Mouse (Mus musculus) mouse trophoblast stem cell (cell line): ENCODE measurements at regions not wholly inside any gene's neighbourhood (a gene's known extent, or its start where the extent isn't known, plus 50 kb on each side); places are given as distances from the start of the nearest gene placed in this dataset.

Source experiments
- in situ Hi-C, 2 experiments: fragments of 300-500 bp; cut with MseI, MboI; formaldehyde crosslinking; loops; 2 replicates in 1 of 2; 3 replicates in 1 of 2; pipeline ENCODE4 v1.15.1; 2025

DNA sequence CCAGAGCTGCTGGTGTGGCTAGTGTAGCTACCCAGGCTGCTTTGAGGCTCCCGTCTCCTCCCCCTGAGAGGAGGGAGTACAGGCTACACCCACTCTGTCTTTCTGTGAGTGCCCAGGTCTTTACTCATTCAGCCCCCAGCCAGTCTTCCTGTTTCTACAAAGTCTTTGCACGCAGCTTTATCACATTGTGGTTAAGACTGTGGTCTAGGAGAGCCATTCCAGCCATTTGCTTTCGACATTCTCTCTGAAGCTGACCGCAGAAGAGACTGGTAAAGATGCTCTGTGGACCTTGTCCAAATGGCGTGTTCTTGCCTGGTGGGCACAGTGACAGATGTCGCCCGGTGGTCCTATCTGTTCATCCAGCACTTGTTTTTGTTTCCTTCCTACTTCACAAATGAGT lies 62.0 kb downstream of the Tpra1 start:
- in situ Hi-C loops, result no loop called here

DNA sequence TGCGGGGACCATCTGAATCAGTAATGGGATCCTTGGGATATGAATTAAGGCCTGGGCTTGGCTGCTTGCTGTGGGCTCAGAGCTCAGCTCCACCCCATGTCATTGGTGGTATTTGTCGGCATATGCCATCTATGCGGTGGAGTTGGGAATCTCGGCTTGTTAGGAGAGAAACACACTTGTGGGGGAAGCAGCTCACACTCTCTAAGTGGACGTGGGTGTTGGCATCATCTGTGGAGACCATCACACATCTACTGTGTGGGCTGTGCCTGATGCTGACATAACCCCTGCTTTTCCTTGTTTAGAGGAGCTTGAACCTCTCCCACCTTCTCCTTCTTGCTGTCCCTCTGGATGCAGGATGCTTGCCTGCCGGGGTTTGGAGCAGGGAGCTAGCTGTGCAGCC lies 62.9 kb downstream of the Tpra1 start:
- in situ Hi-C loops, result no loop called here

DNA sequence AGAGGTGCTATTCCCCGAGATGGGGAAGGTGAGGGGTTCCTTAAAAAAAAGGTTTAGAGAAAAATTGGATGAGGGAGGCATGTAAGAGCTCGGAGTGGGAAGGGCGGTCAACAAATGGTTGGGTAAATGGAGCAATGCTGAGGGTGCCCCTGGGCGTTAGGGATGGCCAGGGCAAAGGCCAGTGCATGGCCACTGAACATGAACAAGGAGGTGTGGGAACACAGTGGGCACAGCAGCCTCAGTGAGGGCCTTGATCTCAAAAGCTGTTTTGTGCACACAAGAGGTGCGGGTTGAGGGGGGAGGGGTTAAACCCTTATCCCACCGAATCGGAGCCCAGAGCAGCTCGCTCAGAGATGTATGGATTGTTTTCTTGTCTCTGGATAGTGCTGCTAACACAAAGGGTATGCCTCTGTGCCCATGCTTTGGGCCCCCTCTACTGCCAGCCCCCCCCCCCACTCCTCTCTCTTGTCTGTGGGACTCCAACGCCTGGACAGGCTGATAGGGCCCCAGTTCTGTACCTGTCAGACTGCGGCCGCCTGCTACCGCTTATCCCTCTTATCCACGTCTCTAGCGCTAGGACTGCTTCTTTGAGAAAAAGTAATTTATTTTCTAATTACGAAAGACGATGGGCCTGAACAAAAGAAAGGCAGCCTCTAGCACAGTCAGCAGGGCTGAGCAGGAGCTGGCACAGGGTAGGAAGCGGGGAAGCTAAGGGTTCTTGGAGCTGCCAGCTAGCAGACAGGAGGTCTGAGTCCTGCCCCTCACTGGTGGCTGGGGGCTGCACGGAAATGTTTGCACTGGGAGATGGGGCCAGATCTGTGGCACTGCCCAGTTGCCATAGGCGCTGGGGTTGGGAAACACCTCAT lies 63.5 kb downstream of the Tpra1 start:
- in situ Hi-C loops, result no loop called here

DNA sequence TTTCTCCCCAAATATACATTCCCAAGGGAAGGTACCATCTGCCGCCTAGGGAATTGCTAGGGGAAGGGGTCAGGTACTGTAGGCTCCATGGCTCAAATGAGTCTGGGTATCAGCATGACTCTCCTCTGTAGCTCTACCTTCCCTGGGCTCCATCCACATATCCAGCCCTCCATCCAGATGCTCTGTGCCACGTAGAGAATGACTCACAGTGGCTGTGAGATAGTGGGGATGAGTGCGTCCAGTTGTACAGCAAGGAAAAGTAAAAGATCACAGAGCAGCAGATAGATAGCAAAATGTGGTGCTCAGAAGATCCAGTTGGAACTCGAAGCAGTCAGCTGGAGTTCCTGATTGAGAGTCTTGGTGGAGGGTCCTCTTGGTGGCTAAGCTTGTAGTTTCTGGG lies 64.5 kb downstream of the Tpra1 start:
- in situ Hi-C loops, result no loop called here

DNA sequence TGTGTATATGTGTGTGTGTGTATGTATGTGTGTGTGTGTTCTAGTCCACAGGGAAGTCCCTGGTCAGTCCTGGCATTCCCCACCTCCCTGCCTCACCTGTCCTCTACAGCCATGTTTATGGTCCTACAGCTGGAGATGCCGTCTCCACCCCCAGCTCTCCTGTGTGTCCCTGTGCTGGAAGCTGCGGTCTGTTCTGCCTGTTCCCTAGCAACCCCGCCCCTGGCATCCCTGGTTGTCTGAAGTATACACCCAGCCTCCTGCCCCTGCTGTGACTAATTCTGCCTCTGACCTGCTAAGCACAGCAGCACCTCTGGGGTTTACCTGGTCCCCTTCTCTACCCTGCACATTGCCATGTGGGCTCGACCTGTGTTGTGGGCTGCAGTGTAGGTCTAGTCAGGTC lies 66.8 kb downstream of the Tpra1 start:
- in situ Hi-C loops, result no loop called here

DNA sequence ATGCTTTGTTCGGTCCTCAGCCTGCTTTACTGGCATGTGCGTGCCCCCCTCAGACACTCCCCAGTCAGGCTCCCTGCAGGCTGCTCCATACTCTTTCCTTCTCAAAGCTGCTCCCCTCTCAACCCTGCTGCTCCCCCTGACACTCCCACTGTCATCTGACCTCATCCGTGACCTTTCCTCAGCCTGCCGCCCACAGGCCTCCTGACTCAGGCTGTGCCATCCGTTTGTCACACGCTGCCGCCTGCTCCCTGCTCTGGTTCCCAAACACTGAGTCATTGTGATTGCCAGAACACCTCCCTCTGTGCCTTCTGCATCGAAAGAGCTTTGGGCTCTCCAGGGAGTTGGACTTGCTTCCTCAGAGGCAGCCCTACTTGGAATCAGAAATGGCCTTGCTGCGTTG lies 69.7 kb downstream of the Tpra1 start:
- in situ Hi-C loops, result no loop called here

DNA sequence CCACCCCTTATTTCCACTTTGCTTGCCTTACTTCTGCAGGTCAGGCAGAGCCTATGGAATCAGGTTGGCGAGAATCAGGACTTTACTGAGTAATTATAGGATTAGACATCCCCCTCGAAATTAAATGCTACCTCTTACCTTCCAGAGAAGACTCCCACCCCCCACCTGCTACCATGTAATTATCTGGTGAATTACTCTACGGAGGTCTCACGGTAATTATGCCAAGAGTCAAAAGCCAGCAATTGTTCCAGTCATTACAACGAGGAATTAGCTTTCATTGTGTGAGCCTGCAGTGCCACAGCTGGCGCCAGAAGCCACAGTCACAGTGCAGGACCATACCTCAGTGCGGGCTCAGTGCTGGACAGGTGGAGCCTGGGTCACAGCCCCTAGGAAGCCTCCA lies 72.4 kb downstream of the Tpra1 start:
- in situ Hi-C loops, result no loop called here

DNA sequence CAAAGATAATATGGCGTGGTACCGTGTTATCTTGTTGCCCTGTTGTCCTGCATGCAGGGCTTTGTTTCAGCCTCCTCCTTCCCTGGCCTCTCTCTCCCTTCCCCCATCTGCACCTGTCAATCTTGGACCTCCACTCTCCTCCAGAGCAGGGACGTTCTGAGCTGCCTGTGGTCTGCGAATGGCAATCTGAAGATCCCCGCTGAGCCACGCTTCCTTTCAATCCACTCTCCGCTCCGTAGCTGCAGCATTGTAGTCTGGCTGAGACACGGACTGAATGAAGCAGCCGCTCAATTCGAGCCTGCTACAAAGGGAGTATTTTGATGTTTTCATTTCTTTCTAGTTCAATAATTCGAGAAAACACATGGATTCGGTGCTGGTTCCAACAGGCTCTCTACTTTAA lies 74.5 kb downstream of the Tpra1 start:
- in situ Hi-C loops, result no loop called here

DNA sequence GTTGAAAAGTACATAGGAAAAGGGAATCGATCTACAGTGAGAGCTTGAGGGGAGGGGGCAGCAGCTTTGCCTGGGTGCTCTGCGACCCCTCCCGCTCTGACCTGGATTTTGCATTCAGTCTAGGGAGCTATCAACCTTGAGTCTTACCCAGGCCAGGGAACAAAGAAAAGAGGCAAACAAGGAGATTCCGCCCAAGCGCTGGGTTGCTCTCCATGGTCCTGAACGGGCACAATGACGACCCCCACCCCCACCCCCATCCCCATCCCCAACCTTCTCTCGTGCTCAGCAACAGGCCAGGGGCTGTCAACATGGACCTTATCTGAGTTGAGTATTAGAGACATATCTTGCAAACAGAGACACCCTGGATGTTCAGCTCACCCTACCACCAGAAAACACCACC lies 74.9 kb downstream of the Tpra1 start:
- in situ Hi-C loops, result no loop called here

DNA sequence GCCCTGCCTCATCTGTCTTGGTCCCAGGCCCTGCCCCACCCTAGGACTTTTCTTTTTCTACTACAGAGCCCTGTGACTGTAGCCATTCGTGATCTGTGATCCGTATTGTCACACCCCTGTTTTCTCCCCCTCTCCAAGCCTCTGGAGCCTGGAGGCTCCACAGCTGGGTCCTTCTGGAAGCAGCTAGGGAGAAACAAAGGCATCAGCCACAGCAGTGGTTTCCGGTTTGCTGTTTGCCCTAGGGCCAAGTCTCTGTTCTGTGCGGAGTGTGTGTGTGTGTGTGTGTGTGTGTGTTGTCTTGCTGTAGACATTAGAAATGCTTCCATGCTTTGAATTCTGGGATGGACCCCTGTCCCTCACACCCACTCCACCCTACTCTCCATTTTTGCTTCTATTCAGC lies 76.9 kb downstream of the Tpra1 start:
- in situ Hi-C loops, result no loop called here

DNA sequence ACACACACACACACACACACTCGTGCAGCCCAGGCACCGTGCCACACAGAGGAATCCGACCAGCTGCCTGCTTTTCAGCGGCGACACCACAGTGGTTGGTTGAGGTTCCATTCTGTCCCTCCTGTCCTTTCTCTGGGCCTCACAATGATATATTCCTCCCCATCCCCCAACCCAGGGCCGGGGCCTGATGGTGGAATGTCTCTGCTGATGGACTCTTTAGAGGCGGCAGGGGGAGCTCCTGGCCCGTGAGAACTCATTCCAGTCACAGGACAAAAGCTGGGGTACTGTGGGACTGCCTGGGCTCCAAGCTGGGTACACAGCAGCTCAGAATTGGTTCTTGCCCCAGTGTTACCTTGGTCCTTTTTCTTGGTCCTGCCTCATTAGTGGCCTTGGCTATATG lies 78.1 kb downstream of the Tpra1 start:
- in situ Hi-C loops, result no loop called here

DNA sequence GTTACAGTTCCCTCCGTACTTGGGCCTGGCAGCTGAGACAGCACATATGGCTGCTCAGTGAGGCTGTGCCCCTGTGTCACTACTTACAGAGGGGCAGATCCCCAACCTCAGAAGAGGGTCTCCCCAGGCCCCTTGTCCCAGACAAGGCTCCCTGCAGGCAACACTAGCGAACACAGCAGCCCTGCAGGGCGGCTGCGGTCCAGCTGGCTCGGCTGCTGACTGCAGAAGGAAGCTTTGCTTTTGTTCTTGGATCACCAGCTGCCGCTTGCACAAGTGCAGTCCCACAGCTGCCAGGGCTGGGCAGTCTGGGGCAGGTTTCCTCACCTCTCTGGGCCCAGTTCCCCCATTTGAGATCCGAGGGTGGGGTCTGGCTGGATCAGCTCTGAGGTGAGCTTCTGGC lies 79.5 kb downstream of the Tpra1 start:
- in situ Hi-C loops, result no loop called here

DNA sequence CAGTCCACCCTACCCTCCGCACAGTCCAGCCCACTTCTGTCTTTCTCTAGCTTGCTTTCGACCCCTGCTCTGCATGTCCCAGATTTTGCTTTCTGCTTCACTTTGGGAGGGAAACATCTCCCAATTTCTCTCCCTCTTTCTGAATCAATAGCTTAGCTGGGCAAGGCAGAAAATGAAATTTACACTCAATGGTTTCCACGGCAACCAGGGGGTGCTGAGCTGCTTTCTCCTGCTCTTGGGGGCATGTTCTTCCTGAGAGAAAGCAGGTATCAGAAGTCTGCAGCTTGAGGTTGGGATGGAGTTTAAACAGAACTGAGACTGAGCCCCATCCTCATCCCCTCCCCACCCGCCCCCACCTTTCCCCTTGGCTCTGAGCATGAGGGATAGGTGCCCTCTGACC lies 82.1 kb downstream of the Tpra1 start:
- in situ Hi-C loops, result no loop called here

DNA sequence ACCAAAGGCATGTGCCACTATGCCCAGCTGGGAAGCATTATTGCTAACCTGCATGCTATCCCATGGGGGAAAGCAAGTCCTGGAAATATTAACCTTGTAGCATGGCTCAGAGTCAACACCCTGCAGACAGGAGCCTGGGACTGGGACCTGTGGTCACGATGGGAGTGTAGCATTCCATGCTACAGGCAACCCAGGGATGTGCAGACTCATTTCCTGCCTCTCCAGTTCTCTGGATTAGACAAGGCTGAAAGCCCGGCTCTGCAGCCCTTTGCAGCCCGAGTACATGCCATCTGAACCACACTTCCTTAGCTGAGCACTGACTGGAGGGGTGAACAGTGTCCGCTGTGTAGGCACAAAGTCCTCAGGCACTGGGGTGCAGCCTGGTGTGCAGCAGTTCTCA lies 82.8 kb downstream of the Tpra1 start:
- in situ Hi-C loops, result no loop called here

DNA sequence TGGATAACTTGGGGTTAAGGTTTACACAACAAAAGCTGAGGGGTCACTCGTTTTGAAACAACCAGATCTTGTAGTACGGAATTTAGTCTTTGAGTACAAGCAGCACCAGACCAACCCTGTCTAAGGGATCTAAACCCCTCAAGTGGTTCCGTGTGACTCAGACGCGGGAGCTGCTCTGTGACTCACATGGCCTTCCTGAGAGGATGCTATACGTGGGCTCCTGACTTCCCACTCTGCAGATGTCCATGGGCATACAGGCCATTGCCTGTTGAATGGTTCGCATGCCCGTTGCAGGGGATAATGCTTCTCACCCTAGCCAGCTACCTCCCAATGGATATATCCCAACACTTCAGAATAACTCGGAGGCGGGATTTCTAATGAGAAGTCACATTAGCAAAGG lies 86.5 kb downstream of the Tpra1 start:
- in situ Hi-C loops, result no loop called here

DNA sequence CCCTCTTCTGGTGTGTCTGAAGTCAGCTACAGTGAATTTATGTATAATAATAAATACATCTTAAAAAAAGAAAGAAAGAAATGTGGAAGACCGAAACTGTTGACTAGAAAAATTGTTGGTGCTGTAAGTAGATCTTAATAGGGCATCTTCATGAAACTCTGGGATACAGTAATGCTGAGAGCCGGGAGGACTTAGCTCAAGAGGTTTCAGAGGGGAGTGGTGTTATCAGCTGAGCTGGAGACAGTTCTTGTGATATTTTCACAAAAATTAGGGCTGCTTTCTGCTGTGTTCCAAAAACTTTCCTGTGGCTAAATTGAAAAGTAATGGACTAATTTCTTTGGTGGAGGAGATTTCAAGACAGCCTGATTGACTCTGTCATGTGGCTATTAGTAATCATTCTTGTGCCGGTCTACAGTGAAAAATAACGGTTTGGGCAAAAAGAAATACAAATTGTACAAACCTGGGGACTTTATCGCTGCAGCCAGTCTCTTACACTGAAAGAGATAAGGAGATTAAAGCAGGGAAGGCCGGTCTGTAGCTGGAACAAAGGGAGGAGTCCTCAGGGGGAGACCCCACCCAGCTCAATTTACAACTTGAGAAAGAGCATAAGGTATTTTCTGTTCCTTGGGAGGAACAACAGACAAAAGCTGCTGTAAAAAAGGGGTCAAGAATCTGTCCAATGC lies 87.7 kb downstream of the Tpra1 start:
- in situ Hi-C loops, result no loop called here

DNA sequence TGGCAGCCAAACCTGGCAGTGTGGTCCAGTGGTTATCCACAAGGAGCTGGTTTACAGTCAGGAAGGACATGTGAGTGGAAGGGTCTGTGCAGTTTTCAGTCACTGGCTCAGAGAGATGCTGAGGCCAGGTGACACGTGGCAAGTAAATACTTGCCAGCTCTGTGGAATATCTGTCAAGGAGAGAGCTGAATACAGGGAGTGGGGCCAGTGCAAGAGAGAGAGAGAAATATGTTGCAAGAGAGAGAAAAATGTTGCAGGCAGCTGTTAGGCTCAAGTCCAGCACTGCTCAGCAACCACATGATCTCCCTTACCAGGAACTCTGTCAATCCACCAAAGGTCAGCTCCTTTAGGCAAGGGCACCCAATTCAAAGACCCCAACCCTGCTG lies 88.2 kb downstream of the Tpra1 start:
- in situ Hi-C loops, result no loop called here

DNA sequence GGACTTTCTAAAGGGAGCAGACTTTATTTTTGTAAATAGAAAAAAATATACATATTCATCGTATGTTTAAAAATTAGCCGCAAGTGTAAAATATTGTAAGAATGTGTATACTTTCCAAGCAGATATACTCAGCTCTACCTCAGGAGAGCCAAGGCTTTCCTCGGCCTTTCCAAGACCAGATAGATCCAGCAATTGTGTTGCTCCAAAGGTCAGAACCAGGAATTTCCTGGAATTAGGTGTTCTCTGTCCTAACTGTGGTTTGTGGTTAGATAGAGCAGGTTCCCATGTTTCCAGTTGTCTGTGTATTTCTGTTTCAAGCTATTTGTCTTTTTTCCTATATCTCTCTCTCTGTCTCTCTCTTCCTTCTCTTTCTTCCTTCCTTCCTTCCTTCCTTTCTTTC lies 93.0 kb downstream of the Tpra1 start:
- in situ Hi-C loops, result no loop called here

DNA sequence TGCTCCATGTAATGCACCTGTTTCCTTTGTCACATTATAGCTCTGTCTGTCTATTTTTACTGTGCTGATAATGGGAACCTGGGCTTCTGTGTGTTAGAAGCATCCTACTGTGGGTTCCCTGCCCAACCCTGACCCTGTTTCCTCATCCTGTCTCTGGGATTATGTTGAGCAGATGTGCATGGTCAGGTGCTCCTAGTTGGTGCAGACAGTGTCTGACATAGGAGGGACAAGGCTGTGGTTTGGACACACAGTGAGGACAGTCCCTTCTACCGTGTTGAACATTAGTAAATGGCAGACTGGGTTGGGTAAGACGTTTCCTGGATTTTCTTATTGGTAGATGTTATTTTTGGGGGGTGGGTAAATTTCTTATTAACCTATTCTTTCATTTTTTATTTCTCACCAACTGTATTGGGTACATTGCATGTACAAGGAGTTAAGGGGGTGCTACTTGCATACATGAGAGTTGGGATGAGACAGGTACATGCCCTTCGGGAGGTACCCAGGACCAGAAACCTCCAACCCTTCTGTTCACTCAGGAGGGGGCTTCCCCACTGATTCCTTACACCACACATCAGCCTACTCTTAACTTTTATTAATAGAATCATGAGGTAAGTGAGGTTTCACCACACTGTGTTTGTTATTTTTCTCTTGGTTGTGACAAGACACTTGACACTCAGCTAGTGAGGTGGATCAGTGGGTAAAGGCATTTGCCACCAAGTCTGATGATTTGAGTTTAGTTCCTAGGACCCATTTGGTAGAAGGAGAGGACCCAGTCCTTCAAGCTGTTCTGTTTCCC lies 97.1 kb downstream of the Tpra1 start:
- in situ Hi-C loops, result no loop called here

DNA sequence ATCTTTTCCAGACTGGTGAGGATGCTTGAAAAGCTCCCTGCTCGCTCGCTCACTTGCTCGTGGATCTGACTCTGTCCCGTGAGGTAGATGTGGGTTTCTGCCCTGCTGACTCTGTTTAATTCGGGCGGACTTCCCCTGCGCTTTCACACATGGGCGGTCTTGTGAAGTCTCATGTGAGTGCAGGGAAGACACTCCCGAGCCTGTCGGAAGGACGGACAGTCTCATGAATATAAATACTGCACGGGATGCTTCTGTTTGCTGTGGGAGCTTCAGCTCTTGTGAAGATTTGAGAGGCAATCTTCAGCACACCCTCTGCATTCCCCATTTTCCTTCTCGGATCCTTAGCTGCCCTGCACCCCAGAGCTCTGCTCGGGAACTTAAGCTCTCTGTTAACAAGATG lies 98.3 kb downstream of the Tpra1 start:
- in situ Hi-C loops, result no loop called here

DNA sequence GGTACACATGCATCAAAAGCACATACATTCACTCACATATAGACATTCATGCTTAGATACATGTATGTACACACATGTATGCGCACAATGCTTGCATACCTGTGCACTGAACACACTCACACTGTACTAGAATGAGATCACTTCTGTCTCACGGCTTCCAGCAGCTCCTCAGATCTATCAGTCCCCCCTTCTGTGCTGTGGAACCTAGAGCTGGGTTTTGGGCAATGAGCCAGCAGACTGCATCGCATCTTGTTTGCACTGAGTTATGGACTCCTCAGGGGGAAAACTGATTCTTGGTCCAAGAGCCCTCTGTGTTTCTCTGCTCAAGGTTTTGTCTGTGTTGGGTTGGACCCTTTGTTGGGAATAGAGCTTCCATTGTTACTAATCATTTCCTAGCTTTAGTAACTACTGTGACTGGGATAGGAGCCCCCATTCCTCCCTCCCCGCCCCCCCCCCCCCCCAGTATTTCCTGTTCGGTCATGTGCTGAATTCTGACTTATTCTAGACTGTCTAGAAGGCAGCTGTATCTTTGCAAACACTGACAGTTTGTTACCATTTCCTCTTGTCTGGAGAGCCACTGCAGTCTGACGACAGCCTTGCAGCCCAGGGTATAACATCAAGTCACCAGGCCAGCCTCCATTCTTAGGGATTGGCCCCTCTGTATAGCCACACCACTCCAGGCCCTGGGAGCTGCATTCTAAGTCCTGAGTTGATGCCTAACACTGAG lies 101.3 kb downstream of the Tpra1 start:
- in situ Hi-C loops, result no loop called here

DNA sequence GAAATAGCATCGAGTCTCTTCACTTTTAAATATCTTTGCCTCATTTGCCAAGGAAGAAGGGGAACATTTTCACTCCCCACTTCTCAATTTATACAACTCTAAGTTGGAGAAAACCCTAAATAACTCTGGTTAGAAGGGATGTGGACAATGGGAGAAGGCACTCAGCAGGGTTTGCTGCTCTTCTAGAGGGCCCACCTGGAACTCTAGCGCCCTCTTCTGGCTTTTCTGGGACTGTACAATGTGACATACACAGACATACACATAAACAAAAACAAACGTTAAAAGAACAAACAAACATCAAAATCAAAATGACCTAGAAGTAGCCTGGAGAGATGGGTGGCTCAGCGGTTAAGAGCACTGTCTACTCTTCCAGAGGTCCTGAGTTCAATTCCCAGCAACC lies 103.0 kb downstream of the Tpra1 start:
- in situ Hi-C loops, result loop anchor here in 1 of 2 experiments (5.0 kb wide), 1 partner anchor 78 kb away; no protein-coding TSS in a partner anchor
